Mouse (Mus musculus) kidney, adult 2 months (tissue): ENCODE results near the gene Galnt16. TPM values are rescaled to one million over a fixed set of nuclear protein-coding genes. Genes with fewer than 3 reads are reported as not detected.
A peak's percentile ranks its signal among the peaks of the same experiment; 100 is the strongest.

Source experiments
- DNase-seq: peaks from one replicate; pipeline ENCODE4 v3.0.0; 2021
- H3K27ac ChIP-seq: fragments of 200-500 bp; 2 replicates; pipeline ENCODE4 v1.5.1; 2012; ENCODE audit warnings: low read depth, low read length, control low read depth, inconsistent platforms; ENCODE audit not compliant: insufficient read depth
- H3K27me3 ChIP-seq: fragments of 200-500 bp; replicated peaks from 2 replicates; pipeline ENCODE4 v1.6.1; 2012; ENCODE audit warnings: mild to moderate bottlenecking, moderate library complexity, low read length, inconsistent platforms; ENCODE audit not compliant: control insufficient read depth, insufficient read depth
- H3K36me3 ChIP-seq: fragments of 200-500 bp; 2 replicates; pipeline ENCODE4 v1.6.1; 2012; ENCODE audit warnings: mild to moderate bottlenecking, moderate library complexity, low read length, inconsistent platforms; ENCODE audit not compliant: control insufficient read depth, insufficient read depth
- H3K4me1 ChIP-seq: fragments of 200-500 bp; 2 replicates; pipeline ENCODE4 v1.6.1; 2011; ENCODE audit warnings: low read length; ENCODE audit not compliant: control insufficient read depth, insufficient read depth
- H3K4me3 ChIP-seq: fragments of 200-500 bp; 2 replicates; pipeline ENCODE4 v1.5.1; 2011; ENCODE audit warnings: mild to moderate bottlenecking, low read depth, low read length, control low read depth; ENCODE audit not compliant: insufficient read depth
- CTCF ChIP-seq: fragments of 200-500 bp; conservative IDR thresholded peaks from 2 replicates; pipeline ENCODE4 v1.5.1; 2011; ENCODE audit warnings: low read depth, mild to moderate bottlenecking, control low read depth, low read length, moderate library complexity, mixed read lengths; ENCODE audit not compliant: insufficient read depth, insufficient read length
- POLR2A ChIP-seq: fragments of 200-500 bp; IDR thresholded peaks from one replicate; pipeline ENCODE4 v1.6.1; 2011; ENCODE audit warnings: low read depth, low read length, control low read depth
- WGBS: fragments of 180-500 bp; shearing (Covaris S2); methylation state at CpG from one replicate; pipeline ENCODE4 v1.1.7; 2018; 5-methylcytosine and 5-hydroxymethylcytosine counted together
- polyA plus RNA-seq: library from polyadenylated mRNA; depleted of rRNA; stranded (reverse); fragments of >200 nt; gene quantifications from 2 replicates; pipeline ENCODE4 v1.2.3, GENCODE M21; 2012; rRNA removed

Gene Galnt16
- 0.72 and 0.81 TPM in 2 replicates for polyA plus RNA-seq

GRCm38 (mm10) chr12:80517977-80518376 lies at the start of gene Galnt16:
Gene Galnt16 (plus strand): TSS chr12:80518277.
- TF ChIP-seq POLR2A (no peak), CTCF (no peak)

GRCm38 (mm10) chr12:80470206-80470605 lies 47.9 kb upstream of the Galnt16 start:
- Histone ChIP-seq H3K36me3 (no peaks in the 10 kb centered on the region), H3K4me3 (no peak overlapping the region), H3K4me1 (no peaks in the 10 kb centered on the region), H3K27ac (no peak overlapping the region), H3K27me3 (no peaks in the 10 kb centered on the region)
- WGBS: 84% methylated on average over 2 of the region's 2 CpGs
- DNase-seq: no peak
- no peak for TF ChIP-seq POLR2A
- TF ChIP-seq CTCF: no peak

More at GRCm38 (mm10) chr12:80517977-80518376, at the start of gene Galnt16:
- 10% methylated on average over 14 of the region's 14 CpGs for WGBS
- Histone ChIP-seq H3K4me1 (no peaks in the 10 kb centered on the region), H3K36me3 (no peaks in the 10 kb centered on the region), H3K27ac (no peak within 1 kb of the TSS), H3K4me3 (peak within 1 kb of the TSS; percentile 48; the same call in 1 of the 2 replicates), H3K27me3 (peaks cover 4% of the 10 kb centered on the region)
- no peak for DNase-seq

- 66% methylated on average over 4 of the region's 4 CpGs for WGBS
- Histone ChIP-seq H3K36me3 (no peaks in the 10 kb centered on the region), H3K27me3 (no peaks in the 10 kb centered on the region), H3K27ac (no peak overlapping the region), H3K4me1 (no peaks in the 10 kb centered on the region), H3K4me3 (no peak overlapping the region)
- DNase-seq: no peak
- no peak for TF ChIP-seq CTCF
- no peak for TF ChIP-seq POLR2A
These were observed 46.2 kb upstream of the Galnt16 start for GRCm38 (mm10) chr12:80471926-80472325.

- no peaks in the 10 kb centered on the region for H3K4me1 ChIP-seq
- no peak overlapping the region for H3K4me3 ChIP-seq
- WGBS: 89% methylated on average over 3 of the region's 3 CpGs
- H3K27ac ChIP-seq: no peak overlapping the region
- no peaks in the 10 kb centered on the region for H3K36me3 ChIP-seq
- no peaks in the 10 kb centered on the region for H3K27me3 ChIP-seq
- no peak for DNase-seq
- TF ChIP-seq POLR2A (no peak), CTCF (no peak)
These were observed 44.3 kb upstream of the Galnt16 start for GRCm38 (mm10) chr12:80473731-80474130.

GRCm38 (mm10) chr12:80479986-80480385 lies 38.1 kb upstream of the Galnt16 start:
- Histone ChIP-seq H3K27ac (no peak overlapping the region), H3K36me3 (no peaks in the 10 kb centered on the region; the same call in 1 of the 2 replicates), H3K4me3 (no peak overlapping the region), H3K4me1 (no peaks in the 10 kb centered on the region), H3K27me3 (no peaks in the 10 kb centered on the region)
- WGBS: 94% methylated on average over 3 of the region's 3 CpGs
- TF ChIP-seq CTCF: no peak
- no peak for TF ChIP-seq POLR2A
- no peak for DNase-seq

- WGBS: 67% methylated on average over 3 of the region's 3 CpGs
- Histone ChIP-seq H3K27me3 (no peaks in the 10 kb centered on the region), H3K4me3 (no peak overlapping the region), H3K36me3 (no peaks in the 10 kb centered on the region; the same call in 1 of the 2 replicates), H3K4me1 (no peaks in the 10 kb centered on the region), H3K27ac (no peak overlapping the region)
- TF ChIP-seq POLR2A: no peak
- TF ChIP-seq CTCF: no peak
- no peak for DNase-seq
These were observed 34.7 kb upstream of the Galnt16 start for GRCm38 (mm10) chr12:80483397-80483796.

GRCm38 (mm10) chr12:80493311-80493710 lies 24.8 kb upstream of the Galnt16 start:
- H3K4me3 ChIP-seq: no peak overlapping the region
- no peak overlapping the region for H3K27ac ChIP-seq
- H3K27me3 ChIP-seq: no peaks in the 10 kb centered on the region
- no peaks in the 10 kb centered on the region for H3K4me1 ChIP-seq
- 96% methylated on average over 5 of the region's 5 CpGs for WGBS
- H3K36me3 ChIP-seq: peaks cover 2% of the 10 kb centered on the region; the same call in 1 of the 2 replicates
- no peak for TF ChIP-seq CTCF
- no peak for TF ChIP-seq POLR2A
- DNase-seq: no peak
